Mouse (Mus musculus): Measurements from ENCODE around the gene Epn3. TPM values are rescaled to one million over a fixed set of nuclear protein-coding genes. Genes with fewer than 3 reads are reported as not detected.

Epn3 gene
- polyA plus RNA-seq, 1 experiment from 2014 or later = 0.43 TPM

DNA sequence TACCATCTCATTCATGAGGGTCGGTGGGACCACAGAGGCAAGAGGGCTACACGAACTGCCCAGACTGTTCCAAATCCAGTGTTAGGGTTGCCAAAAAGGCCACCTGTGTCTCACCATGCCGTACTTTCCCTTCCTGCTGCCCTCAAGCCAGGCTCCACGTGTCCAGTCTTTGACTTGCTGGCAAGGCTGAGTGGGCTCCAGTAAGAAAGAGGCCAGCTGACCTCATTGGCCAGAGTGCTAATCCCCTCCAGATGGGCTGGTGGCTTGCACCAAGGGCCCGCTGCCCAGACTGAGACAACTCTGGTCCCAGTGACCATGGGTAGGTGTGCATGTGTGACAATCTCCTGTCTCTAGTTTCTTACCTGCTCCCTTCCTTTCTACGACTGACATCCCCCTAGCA, 22.1 kb downstream of the Epn3 start:
- Histone ChIP-seq H3K9me3 (replicated peaks; ENCODE audit: control insufficient read depth, low read length, poor library complexity, severe bottlenecking) (no peaks in the 10 kb centered on the region), H3K36me3 (ENCODE audit: control insufficient read depth, insufficient read depth, low read length) (no peaks in the 10 kb centered on the region), H3K27me3 (ENCODE audit: control insufficient read depth, insufficient read depth, low read depth, low read length) (no peaks in the 10 kb centered on the region), H3K4me1 (ENCODE audit: control insufficient read depth, insufficient read depth, low read length) (peaks cover 14% of the 10 kb centered on the region; the same call in 1 of the 2 replicates), H3K9ac (ENCODE audit: low read depth, low read length) (no peak overlapping the region), H3K4me2 (ENCODE audit: low read length) (no peak overlapping the region), H3K27ac (ENCODE audit: low read length) (no peak overlapping the region), H3K4me3 (ENCODE audit: low read depth, low read length) (no peak overlapping the region)
- 71% methylated on average over 6 of the region's 6 CpGs for WGBS
- no peak for ATAC-seq

DNA sequence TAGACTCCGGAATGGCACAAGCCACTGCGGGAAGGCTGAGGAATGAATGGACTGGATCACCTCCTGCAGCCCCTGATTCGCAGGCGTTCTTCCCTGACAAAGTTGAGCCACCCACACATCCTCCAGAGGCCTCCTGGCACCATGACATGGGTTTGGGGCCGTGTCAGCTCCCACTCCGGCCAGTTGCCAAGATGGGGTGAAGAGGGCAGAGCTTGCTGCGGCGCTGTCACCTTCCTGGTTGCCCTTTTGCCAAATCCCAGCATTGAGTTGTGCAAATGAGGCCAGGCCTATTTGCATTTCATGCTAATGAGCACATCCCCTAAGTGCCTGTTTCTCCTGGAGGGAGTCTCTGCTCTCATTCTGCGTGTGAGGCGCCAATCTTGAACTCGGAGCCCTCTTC, 24.1 kb downstream of the Epn3 start:
- Histone ChIP-seq H3K4me2 (ENCODE audit: low read length) (peak overlapping the region; percentile 15; the same call in 1 of the 2 replicates), H3K27ac (ENCODE audit: low read length) (no peak overlapping the region), H3K27me3 (ENCODE audit: control insufficient read depth, insufficient read depth, low read depth, low read length) (no peaks in the 10 kb centered on the region), H3K4me3 (ENCODE audit: low read depth, low read length) (no peak overlapping the region), H3K9me3 (replicated peaks; ENCODE audit: control insufficient read depth, low read length, poor library complexity, severe bottlenecking) (no peaks in the 10 kb centered on the region), H3K36me3 (ENCODE audit: control insufficient read depth, insufficient read depth, low read length) (no peaks in the 10 kb centered on the region), H3K4me1 (ENCODE audit: control insufficient read depth, insufficient read depth, low read length) (peaks cover 21% of the 10 kb centered on the region), H3K9ac (ENCODE audit: low read depth, low read length) (no peak overlapping the region)
- WGBS = 6% methylated on average over 11 of the region's 11 CpGs
- ATAC-seq = no peak

DNA sequence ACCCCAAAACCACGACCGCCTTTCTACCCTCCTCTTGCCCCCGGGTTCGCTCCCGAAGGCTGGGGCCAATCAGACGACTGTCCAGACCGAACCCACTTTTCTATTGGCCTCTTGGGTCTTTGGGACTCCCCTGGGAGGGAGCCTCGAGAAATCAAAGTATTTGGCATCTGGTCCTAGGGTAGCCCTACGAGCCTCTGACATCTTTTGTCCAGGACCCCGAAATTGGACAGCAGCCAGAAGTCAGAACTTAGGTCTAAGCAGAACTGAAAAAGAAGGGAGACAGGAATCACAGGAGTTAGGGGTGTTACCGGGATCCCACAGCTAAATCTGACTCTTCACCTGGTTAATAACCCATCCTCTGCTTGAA, 25.2 kb downstream of the Epn3 start:
- Histone ChIP-seq H3K36me3 (ENCODE audit: control insufficient read depth, insufficient read depth, low read length) (no peaks in the 10 kb centered on the region), H3K4me1 (ENCODE audit: control insufficient read depth, insufficient read depth, low read length) (peaks cover 33% of the 10 kb centered on the region), H3K4me3 (ENCODE audit: low read depth, low read length) (peak overlapping the region; percentile 77), H3K27me3 (ENCODE audit: control insufficient read depth, insufficient read depth, low read depth, low read length) (no peaks in the 10 kb centered on the region), H3K27ac (ENCODE audit: low read length) (peak overlapping the region; percentile 84; the same call in 1 of the 2 replicates), H3K4me2 (ENCODE audit: low read length) (peak overlapping the region; percentile 82), H3K9ac (ENCODE audit: low read depth, low read length) (peak overlapping the region; percentile 96; the same call in 1 of the 2 replicates), H3K9me3 (replicated peaks; ENCODE audit: control insufficient read depth, low read length, poor library complexity, severe bottlenecking) (no peaks in the 10 kb centered on the region)
- WGBS = 2% methylated on average over 11 of the region's 11 CpGs
- ATAC-seq = peak; percentile 30

DNA sequence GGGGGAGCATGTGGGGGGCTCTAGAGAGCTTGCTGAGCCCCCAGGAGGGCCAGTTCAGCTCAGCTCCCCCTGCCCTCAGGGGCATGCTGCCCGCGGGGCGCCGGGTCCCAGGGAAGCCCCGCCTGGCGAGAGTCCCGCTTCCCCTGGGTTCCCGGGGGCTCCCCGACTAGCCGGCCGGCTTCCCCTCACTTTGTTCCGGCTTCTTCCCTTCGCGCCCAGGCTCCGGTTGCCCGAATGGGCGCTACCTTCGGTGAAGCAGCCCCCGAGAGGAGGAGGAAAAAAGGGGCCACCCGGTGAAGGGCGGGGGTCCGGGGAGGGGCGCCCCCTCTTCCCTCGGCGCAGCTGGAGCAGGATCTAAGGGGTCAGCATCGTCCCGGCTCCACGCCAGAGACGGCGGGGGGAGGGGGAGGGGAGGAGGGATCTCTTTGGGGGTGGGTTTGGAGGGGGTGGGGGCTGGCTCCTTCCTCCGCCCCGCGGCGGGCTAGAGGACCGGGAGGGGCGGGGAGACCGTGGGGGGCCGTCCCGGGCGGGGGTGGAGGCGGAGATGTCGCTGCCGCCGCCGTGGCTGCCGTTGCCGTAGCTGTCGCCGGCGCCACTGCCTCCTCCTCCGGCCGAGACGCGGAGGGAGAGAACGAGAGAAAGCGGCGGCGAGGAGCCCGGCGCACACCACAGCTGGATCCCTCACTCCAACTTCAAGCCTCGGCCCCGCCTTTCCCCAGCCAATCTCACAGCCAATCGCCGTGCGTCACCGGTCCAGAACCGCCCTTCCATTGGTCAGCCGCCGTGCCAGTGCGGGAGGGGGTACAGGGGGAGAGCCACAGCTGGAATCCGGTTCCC, 25.8 kb downstream of the Epn3 start, which contains the start of gene Cacna1g:
Cacna1g (minus strand) TSS at position 492 of the 837 bp plus-strand sequence.
- Histone ChIP-seq H3K27ac (ENCODE audit: low read length) (peak within 1 kb of the TSS; percentile 84), H3K27me3 (ENCODE audit: control insufficient read depth, insufficient read depth, low read depth, low read length) (no peaks in the 10 kb centered on the region), H3K9me3 (replicated peaks; ENCODE audit: control insufficient read depth, low read length, poor library complexity, severe bottlenecking) (no peaks in the 10 kb centered on the region), H3K36me3 (ENCODE audit: control insufficient read depth, insufficient read depth, low read length) (no peaks in the 10 kb centered on the region), H3K4me2 (ENCODE audit: low read length) (peak within 1 kb of the TSS; percentile 82), H3K4me1 (ENCODE audit: control insufficient read depth, insufficient read depth, low read length) (peaks cover 39% of the 10 kb centered on the region), H3K9ac (ENCODE audit: low read depth, low read length) (peak within 1 kb of the TSS; percentile 96), H3K4me3 (ENCODE audit: low read depth, low read length) (peak within 1 kb of the TSS; percentile 77)
- peak; percentile 89 for ATAC-seq
- WGBS = under 1% methylated on average over 25 of the region's 71 CpGs

DNA sequence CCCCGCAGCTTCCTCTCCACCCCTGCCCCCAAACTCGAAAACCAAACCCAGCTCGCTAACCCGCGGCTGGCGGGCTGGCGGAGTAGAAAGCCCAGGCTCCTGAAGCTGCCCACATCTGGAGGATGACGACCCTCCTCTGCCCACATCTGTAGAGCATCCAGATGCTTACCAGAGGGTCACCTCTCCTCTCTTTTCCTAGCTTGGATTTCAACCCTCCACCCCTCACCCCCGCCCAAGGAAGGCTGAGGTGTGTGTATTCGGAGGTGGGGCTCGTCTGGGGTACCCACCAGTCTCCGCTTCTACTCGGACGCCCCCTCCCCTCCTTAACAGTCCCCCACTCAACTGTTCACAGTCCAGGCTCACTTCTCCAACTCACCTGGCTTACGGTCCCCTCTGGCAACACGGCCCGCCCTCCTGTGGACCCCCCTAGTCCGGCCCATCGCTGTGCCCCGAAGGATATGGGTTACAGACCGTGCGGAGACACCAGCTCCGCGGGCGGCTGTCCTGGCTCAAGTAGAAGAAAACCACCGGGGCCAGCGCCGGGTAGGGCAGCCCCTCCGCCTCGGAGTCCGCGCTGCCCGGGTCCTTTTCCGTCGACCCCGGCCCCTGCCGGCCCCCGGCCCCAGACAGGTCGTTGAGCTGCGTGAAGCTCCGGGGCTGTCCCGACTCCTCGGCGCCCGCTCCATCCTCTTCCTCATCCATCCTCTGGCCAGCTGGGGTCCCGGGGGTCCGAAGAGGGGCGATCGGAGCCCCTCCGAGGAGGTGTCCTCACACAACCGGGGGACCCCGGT, 26.7 kb downstream of the Epn3 start:
- H3K9me3 ChIP-seq (replicated peaks; ENCODE audit: control insufficient read depth, low read length, poor library complexity, severe bottlenecking) = no peaks in the 10 kb centered on the region
- H3K27me3 ChIP-seq (ENCODE audit: control insufficient read depth, insufficient read depth, low read depth, low read length) = no peaks in the 10 kb centered on the region
- no peak for ATAC-seq
- peak overlapping the region; percentile 84 for H3K27ac ChIP-seq (ENCODE audit: low read length)
- peak overlapping the region; percentile 77 for H3K4me3 ChIP-seq (ENCODE audit: low read depth, low read length)
- H3K36me3 ChIP-seq (ENCODE audit: control insufficient read depth, insufficient read depth, low read length) = no peaks in the 10 kb centered on the region
- under 1% methylated on average over 40 of the region's 52 CpGs for WGBS
- peak overlapping the region; percentile 82 for H3K4me2 ChIP-seq (ENCODE audit: low read length)
- peaks cover 46% of the 10 kb centered on the region for H3K4me1 ChIP-seq (ENCODE audit: control insufficient read depth, insufficient read depth, low read length)
- peak overlapping the region; percentile 96 for H3K9ac ChIP-seq (ENCODE audit: low read depth, low read length)

DNA sequence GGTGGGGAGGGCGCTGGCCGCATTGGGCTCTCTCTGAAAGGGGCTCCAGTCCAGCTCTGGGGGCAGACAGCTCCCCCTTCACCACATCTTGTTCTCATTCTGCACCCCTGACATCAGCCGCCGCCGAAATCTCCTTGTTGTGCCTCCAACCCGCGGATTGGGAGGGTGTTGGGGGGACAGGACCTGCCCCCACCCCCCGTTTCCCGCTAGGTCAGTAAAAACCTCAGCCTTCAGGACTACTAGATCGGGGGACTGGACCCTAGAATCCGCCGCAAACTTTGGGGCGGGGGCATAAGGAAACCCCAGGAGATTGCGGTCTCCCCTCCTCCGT, 27.2 kb downstream of the Epn3 start:
- ATAC-seq = no peak
- peak overlapping the region; percentile 82 for H3K4me2 ChIP-seq (ENCODE audit: low read length)
- peak overlapping the region; percentile 96 for H3K9ac ChIP-seq (ENCODE audit: low read depth, low read length)
- WGBS = 0% methylated on average over 15 of the region's 15 CpGs
- no peaks in the 10 kb centered on the region for H3K36me3 ChIP-seq (ENCODE audit: control insufficient read depth, insufficient read depth, low read length)
- peak overlapping the region; percentile 84 for H3K27ac ChIP-seq (ENCODE audit: low read length)
- no peaks in the 10 kb centered on the region for H3K27me3 ChIP-seq (ENCODE audit: control insufficient read depth, insufficient read depth, low read depth, low read length)
- H3K4me1 ChIP-seq (ENCODE audit: control insufficient read depth, insufficient read depth, low read length) = peaks cover 51% of the 10 kb centered on the region
- no peaks in the 10 kb centered on the region for H3K9me3 ChIP-seq (replicated peaks; ENCODE audit: control insufficient read depth, low read length, poor library complexity, severe bottlenecking)
- H3K4me3 ChIP-seq (ENCODE audit: low read depth, low read length) = peak overlapping the region; percentile 77

DNA sequence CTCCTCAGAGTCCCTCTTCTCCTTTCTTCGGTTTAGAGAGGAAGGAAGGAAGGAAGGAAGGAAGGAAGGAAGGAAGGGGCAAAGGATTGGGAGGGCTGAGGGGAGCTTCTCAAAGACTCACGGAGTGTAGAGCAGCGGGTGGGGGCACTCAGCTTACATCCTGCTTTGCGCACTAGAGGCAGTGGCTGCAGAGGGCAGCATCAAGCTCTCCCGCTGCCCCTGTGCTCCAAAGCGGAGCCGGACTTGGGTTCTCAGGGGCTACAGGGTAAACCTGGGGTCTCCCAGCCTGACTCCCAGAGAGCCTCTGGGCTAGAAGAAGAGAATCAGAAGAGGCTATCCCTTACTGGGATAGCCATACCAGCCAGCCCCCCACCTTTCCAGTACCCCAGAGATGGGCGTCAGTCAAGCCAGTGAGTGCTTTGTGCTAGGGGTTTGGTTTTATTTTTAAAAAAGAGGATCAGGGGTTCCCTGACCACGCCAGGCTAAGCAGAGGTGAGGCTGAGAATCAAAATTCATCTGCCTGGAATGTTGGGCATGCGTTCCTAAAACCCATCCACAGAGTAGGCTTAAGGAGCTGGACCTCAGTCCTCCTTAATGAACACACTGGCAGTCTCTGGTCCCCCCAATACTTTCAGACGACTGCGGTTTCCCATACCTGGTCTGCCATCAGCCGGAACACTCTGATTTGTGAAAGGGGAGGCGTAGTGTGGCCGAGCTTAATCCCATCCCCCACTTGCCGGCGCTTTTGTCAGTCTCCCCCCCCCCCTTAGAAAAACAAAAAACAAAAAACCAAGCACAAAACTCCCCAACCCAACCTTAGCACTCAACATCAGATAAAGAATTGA, 27.8 kb downstream of the Epn3 start:
- H3K4me1 ChIP-seq (ENCODE audit: control insufficient read depth, insufficient read depth, low read length) = peaks cover 55% of the 10 kb centered on the region
- H3K9ac ChIP-seq (ENCODE audit: low read depth, low read length) = peak overlapping the region; percentile 96
- peak overlapping the region; percentile 77 for H3K4me3 ChIP-seq (ENCODE audit: low read depth, low read length)
- 2% methylated on average over 17 of the region's 17 CpGs for WGBS
- ATAC-seq = no peak
- H3K9me3 ChIP-seq (replicated peaks; ENCODE audit: control insufficient read depth, low read length, poor library complexity, severe bottlenecking) = no peaks in the 10 kb centered on the region
- no peaks in the 10 kb centered on the region for H3K27me3 ChIP-seq (ENCODE audit: control insufficient read depth, insufficient read depth, low read depth, low read length)
- peak overlapping the region; percentile 84 for H3K27ac ChIP-seq (ENCODE audit: low read length)
- no peaks in the 10 kb centered on the region for H3K36me3 ChIP-seq (ENCODE audit: control insufficient read depth, insufficient read depth, low read length)
- H3K4me2 ChIP-seq (ENCODE audit: low read length) = peak overlapping the region; percentile 82

DNA sequence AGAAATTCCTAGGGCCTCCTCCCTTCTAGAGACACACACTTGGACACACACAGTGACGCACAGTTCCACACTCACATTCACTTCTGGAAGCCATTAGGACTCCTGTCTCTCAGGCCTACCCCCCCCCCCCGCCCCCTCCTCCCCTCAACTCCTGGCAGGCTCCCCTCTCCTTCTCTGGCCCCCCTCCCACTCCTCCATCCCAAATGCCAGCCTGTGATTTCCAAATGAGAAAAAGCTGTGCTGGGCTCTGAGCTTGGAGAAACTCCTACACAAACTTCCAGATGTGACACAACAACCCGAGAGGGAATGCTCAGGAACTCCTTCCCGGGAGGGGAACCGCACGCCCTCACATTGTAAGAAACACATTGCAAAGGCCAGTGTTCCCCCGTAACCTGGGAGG, 29.4 kb downstream of the Epn3 start:
- peak overlapping the region; percentile 90 for H3K27ac ChIP-seq (ENCODE audit: low read length)
- ATAC-seq = no peak
- H3K27me3 ChIP-seq (ENCODE audit: control insufficient read depth, insufficient read depth, low read depth, low read length) = no peaks in the 10 kb centered on the region
- H3K36me3 ChIP-seq (ENCODE audit: control insufficient read depth, insufficient read depth, low read length) = no peaks in the 10 kb centered on the region
- H3K4me2 ChIP-seq (ENCODE audit: low read length) = peak overlapping the region; percentile 82
- 29% methylated on average over 6 of the region's 7 CpGs for WGBS
- H3K4me3 ChIP-seq (ENCODE audit: low read depth, low read length) = peak overlapping the region; percentile 77; the same call in 1 of the 2 replicates
- H3K9ac ChIP-seq (ENCODE audit: low read depth, low read length) = peak overlapping the region; percentile 96; the same call in 1 of the 2 replicates
- H3K9me3 ChIP-seq (replicated peaks; ENCODE audit: control insufficient read depth, low read length, poor library complexity, severe bottlenecking) = no peaks in the 10 kb centered on the region
- peaks cover 54% of the 10 kb centered on the region for H3K4me1 ChIP-seq (ENCODE audit: control insufficient read depth, insufficient read depth, low read length)
